Mouse (Mus musculus) spleen, postnatal 4 days (tissue): ENCODE data around the gene Lin37.

Source experiments
- DNase-seq, 2 experiments: peaks; one replicate each; pipeline ENCODE4 v3.0.0; 2022; ENCODE audit warnings: low spot score in 2 of 2

The Lin37 gene

DNA sequence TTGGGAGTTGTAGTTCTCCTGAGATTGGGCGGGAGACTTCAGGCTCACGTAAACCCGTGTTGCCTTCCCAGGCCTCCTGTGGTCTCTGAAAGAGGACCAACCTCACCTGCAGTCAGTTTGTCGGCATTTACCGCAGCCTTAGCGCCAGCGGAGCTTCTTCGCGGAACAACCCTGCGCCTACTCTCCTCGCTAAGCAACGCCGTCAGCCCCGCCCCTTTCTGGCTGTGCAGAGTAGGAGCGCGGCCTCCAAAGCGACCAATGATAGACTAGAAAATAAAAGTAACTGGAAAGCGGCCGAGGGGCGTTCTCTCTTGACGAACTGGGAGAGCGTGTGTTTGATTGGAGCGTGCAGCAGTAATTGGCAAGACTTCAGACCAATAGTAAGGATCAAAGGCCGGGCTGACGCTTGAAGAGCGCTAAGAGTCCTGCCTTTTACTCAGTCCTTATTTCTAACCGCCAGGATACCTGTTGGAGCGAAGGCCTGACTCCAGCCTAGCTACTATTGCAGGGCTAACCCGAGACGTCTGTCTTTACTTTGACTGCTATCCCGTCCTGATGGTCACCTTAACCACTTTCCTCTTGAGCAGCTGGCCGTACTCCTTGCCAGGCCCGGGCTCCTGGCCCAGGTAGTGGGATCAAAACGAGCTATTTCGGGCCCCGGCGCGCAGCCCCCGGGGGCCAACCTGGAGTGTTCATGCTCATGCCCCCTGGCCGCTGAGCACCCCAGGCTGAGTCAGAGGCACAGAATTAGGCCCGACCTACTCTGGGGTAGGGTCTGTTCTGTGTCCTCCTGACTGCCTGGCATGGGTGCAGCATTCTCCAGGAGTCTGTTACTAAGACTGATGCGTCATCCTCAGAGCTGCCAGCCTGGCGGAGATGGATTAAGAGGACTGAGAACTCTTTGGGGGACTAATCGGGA is 7.3 kb downstream of the Lin37 start, which contains the start of the genes Hspb6 and Proser3:
Hspb6 (plus strand) TSS at position 77 of the 919 bp plus-strand sequence.
Proser3 (minus strand) TSS at position 198 of the 919 bp plus-strand sequence.
- DNase-seq = peak; percentile 96 to 97

DNA sequence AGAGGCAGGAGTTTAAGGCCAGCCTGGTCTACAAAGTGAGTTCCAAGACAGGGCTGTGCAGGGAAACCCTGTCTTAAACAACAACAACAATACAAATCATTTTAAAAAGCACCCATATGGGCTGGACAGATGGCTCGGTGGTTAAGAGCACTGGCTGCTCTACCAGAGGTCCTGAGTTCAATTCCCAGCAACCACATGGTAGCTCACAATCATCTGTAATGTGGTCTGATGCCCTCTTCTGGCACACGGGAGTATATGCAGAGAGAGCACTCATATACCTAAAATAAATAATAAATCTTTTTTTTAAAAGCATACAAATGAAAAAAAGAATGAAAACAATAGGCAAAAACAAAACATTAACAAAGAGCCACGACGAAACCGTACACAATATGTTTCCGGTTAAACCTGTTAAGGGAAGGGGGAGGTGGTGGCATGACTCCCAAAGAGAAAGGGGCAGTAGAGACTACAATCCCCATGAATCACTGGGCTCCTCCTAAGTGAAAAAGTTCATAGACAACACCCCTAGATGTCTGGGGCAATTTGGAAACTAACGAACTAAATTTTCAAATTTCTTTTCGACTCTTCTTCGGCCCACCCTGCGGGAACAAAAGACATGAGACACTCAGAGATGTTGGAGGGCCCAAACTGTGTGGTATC is 8.1 kb downstream of the Lin37 start:
- no peak for DNase-seq

DNA sequence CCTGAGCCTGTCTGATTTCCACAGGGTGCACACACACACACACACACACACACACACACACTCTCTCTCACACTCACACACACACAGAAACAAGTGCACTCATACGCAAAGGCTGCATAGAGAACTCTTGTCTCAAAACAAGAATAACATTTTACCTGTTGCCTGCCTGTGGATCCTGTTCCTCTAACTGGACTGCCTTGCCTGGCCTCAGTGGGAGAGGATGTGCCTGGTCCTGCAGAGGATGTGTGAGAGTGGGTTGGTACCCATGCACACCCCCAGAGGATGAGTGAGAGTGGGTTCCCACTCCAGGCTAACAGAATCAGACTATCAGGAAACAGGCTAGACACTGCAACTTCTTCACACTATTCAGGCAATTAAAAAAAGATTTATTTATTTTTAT is 9.0 kb downstream of the Lin37 start:
- peak in 1 of 2 experiments; percentile 60 for DNase-seq

DNA sequence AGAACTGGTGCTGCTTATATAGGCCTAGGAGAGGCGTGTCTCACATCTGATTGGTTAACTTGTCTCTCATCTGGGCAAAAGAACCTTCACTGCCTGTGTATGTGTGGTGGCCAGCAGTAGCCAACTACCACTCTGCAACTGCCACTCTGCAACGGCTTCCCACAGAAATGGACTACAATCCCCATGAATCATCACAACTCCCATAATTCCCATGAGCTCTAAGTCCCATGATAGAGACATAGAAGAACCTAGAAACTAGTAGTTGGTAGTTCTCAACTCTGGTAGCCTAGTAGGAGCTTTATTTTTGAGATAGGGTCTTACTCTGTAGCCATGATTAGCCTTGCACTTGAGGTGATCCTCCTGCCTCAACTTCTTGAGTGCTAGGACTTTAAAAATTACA is 9.8 kb downstream of the Lin37 start:
- no peak for DNase-seq

DNA sequence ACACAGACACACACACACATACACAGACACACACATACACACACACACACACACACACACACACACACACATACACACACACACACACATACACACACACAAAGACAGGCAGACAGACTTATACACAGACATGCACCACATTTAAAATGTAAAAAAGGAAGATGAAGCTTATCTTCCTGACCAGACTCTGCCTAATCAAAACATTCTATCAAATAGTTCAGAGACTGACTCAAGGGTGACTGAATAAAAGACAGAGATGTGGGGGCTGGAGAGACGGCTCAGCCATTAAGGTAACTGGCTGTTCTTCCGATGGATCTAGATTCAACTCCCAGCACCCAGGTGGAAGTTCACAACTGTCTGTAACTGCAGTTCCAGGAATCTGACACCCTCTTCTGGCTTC is 15.3 kb downstream of the Lin37 start:
- no peak for DNase-seq

DNA sequence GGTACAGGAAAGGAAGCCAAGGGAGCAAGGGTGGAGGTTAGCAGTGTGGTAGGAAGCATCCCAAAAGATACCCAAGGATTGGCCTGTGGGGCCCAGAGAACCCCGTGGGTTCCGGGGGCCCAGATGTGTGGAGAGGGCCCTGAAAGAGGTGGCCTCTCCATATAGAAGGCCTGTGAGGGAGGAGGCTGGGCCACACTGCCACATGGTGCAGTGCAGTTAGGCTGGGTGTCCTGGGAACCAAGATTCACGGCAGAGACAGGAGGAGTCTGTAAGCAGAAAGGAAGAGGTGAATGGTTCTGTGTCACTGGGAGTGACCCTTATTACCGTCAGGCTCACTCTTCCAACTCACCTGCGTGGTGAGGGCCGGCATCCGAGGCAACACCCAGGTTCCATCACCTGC is 19.1 kb downstream of the Lin37 start:
- DNase-seq = no peak

DNA sequence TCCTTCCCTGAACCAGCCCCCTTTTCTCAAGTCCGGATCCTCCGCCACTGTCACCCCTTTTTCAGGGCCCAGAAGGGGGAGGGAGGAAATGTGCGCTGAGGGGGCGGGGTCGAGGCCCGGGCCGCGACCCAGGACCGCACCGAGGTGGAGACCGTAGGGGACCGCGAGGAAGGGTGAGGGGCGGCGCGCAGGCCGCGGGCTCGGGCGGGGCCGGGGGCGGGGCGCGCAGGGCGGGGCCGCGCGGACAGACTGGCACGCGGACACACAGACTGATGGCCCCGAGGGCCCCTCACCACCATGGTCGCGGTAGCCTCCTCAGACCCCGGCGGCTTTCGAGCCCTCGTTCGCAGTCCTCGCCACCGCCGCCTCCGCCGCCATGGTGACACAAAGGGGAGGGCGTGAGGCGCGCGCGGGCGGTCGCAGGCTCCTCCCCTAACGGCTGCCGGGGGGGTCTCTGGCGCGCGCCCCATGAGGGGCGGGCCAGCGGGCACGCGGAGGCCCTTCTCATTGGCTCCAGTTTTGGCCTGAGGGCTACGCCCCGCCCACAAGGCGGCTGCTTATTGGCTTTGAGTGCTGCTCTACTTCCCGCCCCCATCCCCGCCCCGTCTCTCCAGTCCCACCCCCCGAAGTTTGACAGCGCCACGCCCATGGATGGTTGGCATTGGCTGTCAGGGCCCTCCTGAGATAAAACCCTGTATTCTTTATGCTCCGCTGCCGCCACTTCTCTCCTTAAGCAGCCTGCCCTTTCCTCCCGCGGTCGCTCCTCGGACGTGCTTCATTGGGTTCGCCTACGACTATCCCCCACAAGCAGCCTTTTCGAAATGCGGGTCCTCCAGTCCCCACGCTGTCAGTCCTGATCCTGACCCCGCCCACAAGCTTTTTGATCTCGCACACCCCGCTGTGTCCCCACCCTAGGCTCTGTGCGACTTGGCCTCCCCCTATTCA is 24.7 kb downstream of the Lin37 start, which contains the start of gene Arhgap33:
Arhgap33 (minus strand) TSS at position 428 of the 945 bp plus-strand sequence.
- DNase-seq = peak; percentile 96 to 97

DNA sequence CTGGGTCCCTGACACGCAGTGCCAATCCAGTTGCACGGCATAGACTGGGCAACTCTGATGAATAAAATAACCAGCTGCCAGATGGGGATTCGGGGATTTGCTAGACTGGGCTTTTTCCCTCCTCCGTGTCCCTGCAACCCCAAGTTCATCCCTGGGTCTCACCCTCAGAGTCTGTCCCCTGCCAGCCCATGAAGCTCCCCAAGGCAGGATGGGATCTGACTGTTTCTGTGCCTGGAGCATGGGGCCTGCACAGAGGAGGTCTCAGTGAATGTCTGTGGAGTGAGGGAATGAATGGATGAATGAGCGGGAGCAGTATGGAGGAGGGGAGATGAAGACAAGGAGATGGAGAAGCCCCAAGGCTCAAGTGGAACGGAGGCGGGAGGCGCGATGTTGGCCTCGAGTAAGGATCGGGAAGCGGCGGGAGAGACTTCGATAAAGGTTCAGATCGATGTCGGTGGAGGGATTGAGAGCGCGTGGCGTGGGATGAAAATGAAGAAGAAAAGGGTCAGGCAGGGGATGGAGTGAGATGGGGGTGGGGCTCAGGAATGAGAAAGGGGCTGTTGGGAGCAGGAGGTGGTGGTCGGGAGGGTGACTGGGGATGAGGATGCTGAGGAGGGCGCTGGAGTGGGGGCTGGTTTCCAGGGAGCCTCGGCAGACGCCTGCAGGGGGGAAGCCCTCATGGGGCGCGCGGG is 25.6 kb downstream of the Lin37 start:
- DNase-seq = peak in 1 of 2 experiments; percentile 71

DNA sequence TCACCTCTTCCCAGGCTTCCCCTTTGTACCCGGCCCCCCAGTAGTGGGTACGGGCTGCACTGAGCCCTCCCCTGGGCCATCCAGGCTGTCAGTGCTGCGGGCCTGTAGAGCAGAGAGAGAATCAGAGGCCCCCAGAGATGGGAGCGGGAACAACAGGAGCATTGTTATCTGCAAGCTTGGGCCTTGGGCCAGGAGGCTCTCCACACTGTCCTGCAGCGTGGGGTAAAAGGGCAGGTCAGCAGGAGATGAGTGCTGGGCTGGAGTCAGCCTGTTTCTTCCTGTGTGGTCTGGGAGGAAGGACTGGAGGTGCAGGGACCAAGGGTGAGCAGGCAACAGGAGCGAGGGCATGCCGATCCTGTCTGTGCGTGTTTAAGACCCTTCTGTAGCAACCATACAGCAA is 26.7 kb downstream of the Lin37 start:
- DNase-seq = peak in 1 of 2 experiments; percentile 60

DNA sequence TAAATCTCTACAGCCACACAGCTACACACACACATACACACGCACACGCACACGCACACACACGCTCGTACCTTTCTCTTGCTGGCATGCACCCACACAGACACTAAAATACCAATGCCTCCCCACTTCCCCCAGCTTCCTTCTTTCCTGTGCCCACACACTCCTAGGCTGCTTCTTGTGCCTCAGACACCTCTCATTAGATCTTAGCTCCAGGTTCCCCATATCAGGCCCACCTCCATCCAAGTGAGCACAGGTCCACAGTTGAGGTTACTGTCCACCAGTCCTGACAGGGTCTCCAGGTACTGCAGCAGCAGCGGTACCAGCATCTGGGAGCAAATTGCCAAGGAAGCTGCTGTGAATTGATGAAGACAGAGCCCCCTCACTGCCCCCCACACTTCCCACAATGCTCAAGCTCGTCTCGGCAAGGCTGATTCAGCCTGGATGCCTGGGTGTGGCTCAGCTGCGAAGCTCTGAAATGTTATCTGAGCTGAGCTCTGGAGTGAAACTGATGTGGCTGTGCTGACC is 28.3 kb downstream of the Lin37 start:
- DNase-seq = peak in 1 of 2 experiments; percentile 56

DNA sequence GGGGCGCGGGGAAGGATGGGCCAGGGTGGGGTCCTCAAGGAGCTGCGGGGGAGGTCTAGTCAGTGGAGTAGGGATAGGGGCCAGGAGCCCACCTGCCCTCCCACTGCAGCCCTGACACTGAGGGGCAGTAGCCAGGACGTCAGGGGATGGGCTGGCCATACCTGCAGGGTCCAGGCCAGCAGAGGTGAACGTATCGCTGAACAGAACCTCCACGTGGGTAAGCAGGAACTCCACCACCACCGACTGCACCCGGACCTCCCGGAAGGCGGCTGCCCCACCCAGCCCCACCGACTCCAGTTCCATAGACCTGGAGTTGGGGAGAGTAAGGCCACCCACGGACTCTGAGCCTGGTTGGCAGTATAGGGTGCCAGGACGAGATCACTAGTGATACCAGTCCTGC is 32.7 kb downstream of the Lin37 start:
- DNase-seq = peak in 1 of 2 experiments; percentile 58

DNA sequence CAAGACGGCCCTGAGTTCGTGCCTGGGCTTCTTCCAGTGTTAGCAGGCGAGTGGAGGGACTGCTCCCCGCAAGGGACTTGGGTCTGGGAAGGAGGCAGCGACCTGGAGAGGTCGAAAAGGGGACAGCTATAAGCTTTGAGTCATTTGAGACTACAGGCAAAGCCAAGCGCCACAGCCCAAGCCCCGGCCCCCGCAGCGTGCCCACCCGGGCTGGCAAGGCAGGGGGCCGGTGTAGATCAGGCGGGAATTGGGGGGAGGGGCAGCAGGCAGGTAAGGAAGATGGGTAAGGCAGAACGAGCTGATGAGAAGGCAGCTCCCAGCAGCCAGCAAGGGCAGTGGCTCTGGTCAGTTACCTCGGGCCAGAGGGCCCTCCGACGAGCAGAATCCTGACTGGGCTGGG is 33.2 kb downstream of the Lin37 start:
- DNase-seq = peak in 1 of 2 experiments; percentile 59

DNA sequence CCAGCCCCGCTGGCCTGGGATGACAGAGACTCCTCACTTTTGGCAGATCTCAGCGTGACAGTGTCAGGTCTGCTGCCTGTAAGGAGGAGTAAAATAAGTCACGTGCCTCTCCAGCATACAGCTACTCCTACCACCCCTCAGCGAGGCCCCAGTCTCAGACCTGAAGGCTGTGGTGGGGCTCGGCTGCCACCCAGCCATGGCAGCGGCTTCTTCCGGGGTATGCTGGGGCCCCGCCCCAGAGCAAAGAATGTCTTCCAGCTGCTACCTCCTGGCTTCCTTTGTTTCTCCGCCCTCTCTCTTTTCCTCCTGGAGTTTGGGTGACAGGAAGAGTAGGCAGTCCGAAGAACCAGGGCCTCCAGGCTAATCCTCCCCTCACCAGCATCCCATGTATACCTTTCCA is 33.7 kb downstream of the Lin37 start:
- peak in 1 of 2 experiments; percentile 61 for DNase-seq

DNA sequence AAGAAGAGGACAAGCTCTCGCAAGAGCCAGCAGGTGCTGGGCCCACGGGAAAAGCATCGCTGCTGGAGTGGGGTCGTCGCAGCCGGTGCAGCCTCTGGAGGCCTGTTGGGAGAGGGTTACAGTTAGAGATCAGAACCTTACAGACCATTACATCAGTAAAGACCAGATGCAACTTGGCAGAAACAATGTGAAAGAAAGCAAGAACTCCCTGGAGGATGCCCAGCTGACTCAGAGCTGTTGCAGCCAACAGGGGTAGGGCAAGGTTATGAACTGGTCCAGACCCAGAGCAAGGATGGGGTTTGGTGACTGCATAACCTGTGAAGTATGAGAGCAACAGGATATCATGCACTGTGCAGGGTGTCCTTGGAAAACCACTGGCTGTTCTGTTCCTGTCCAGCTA is 35.2 kb downstream of the Lin37 start:
- DNase-seq = no peak

DNA sequence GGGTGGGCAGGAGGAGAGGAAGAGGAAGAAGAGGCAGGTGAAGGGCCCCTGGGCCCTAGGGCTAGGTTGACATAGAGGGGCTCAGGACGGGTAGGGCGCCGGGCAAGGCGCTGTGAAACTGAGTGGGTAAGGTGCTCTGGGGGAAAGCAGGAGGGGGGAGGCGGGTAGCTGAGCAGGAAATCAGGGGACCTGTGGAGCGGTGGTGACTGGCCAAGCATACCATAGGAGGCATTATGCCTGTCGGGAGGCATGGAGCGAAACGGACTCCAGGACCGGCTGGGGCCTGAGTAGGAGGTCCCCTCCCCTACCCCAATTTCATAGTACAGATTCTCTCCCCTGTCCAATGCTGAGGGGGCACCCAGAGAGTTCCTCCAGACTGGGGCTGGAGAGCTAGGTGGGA is 36.8 kb downstream of the Lin37 start:
- no peak for DNase-seq

DNA sequence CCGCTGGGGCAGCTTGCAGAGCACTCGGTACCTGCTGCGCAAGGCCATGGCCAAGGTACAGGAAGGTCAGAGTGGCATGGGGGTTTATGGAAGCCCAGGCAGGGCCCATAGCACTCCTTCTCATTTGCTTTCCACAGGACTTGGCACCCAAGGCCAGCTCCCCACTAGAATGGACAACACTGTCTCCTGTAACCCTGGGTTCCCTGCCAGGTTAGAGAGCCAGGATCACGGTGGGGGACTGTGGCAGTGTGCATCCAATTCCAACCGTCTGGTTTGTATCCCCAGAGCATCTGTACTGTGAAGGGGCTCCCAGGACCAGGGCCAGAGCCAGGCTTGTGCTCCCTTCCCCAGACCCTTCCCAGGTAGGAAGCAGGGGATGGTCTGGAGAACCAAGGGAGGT is 38.8 kb downstream of the Lin37 start:
- no peak for DNase-seq

DNA sequence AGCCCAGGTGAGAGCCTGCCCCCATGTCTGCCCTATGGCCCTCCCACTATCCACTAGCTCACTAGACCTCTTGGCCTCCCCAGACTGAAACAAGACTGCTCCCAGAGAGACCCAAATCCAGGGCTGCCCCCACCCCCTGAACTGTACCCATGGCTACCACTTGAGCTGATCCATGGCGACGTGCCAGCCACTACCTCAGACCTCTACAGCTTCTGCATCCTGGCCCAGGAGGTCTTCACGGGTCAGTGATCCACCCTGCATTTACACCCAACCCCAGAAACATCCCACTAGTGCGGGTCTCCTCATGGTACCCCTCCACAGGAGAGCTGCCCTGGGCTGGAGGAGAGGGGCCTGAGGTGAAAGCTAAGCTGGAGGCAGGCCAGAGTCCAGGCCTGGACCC is 39.2 kb downstream of the Lin37 start:
- no peak for DNase-seq

DNA sequence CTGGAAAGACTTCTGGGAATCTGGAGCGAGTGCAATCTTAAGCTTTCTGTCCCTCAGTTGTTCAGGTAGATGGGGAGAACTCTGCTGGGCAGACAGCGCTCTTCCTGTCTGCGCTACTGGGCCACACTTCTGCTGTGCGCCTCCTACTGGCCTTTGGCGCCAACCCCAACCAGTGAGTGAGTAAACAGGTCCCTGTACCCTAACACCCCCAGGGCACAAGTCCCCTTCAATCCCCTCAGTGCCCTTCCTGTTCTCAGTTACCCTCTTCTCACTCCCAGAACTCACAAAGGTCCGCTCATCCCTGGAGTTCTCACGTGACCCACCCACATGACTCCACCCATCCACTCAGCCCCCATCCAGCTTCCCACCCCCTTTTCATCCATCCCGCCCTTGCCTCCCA is 41.3 kb downstream of the Lin37 start:
- no peak for DNase-seq

DNA sequence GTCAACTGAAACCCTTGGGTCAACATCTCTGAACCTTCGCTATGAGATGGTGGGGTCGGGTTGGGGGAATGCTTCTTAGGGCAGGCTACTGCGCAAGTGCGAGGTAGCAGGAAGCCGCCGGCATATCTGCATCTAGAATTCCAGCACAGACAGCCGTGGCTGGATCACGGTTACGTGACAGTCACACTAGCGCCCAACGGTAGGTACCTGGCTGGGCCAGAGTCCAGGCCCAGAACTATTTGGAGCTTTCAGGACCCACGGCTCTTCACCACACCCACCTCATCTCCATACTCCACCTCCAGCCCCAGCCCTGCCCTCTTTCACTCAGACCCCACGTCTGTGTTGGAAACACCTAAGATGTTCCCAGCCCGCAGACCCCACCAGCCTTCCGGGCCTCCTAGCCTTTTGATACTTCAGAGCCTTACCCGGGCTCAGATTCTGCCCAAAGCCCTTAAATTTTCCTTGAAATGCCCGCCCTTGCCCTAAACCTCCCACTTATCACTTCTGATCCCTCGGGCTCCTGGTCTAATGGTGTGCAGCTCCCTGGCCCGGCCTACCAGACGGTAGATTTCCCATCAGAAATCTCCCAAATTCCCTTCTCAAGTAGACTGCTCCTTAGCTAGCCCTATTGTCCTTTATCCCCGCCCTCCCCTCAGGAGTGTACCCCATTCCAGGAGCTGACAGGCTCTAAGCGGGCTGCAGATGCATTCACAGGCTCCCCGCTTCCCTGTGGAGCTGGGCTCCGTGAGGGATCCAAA is 44.5 kb downstream of the Lin37 start:
- DNase-seq = no peak

DNA sequence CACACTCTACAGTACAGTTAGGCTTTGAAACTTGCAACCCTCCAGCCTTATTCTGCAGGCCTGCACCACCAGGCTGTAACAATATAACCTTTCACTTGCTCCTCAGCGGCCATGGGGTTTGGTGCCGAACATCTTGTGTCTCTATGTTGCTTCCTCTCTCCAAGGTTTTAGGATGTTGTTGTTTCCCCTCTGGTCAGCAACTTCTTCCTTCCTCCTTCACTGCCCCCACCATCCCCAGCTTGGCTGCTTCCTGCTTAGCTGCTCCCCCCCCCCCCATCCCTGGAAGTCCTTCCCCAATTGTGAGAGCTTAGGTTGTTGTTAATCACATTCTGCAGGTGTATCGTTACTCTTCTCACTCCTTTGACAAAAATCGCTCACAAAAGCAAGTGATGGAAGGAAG is 51.6 kb downstream of the Lin37 start:
- DNase-seq = no peak
